ENCODE assay signal across 8 mouse cellular contexts in the genomic region with DNA sequence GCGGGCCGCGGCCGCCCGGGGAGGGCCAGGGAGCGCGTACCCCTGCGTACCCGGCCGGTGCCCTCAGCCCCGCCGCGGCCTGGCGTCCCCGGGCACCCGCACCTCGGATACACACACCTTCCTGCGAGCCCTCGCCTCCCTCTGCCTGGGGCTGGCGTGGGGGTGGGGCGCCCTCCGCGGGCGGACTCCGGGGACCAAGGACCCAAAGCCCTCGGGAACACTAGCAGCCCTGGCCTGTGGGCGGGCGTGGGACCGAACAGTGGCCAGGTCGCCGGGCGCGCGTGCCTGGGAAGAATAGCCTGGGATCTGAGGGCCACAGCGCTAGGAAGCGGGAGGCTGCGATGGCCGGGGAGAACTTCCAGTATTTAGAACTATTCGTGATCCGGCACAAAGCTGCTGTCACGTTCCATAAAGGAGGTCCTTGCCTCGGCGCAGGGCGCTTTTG. TPM values are rescaled to one million over a fixed set of nuclear protein-coding genes. Genes with fewer than 3 reads are reported as not detected.
DNase-seq lines count a peak whose midpoint lies in the region; ATAC-seq and TF ChIP-seq lines count a peak whose summit lies in the region.

No protein-coding gene starts in this region.

- ATAC-seq in heart, embryonic 11.5 days (replicated peaks; ENCODE audit: insufficient number of reproducible peaks, low FRiP score, low TSS enrichment), result peak; percentile 71
- ATAC-seq in kidney, embryonic 14.5 days (ENCODE audit: low FRiP score, low TSS enrichment), result peak; percentile 70
- ATAC-seq in lung, embryonic 14.5 days (ENCODE audit: insufficient read depth), result peak; percentile 67
- ATAC-seq in neutrophil, adult 5-6 weeks (ENCODE audit: extremely low read depth, insufficient number of reproducible peaks, low FRiP score, poor library complexity, severe bottlenecking), result peak; percentile 34; the same call in 1 of the 2 replicates

- H3K4me3 ChIP-seq in embryonic facial prominence, embryonic 10.5 days, result peak overlapping the region; percentile 99
- peak overlapping the region; percentile 84 for H3K4me3 ChIP-seq in heart, embryonic 11.5 days (ENCODE audit: low read depth, low read length)
- peak overlapping the region; percentile 97 for H3K4me3 ChIP-seq in kidney, embryonic 14.5 days (ENCODE audit: low read length)
- H3K4me3 ChIP-seq in lung, embryonic 14.5 days (ENCODE audit: low read depth, low read length), result peak overlapping the region; percentile 96

- peak overlapping the region; percentile 97 for H3K4me2 ChIP-seq in heart, embryonic 11.5 days
- peak overlapping the region; percentile 81 for H3K4me2 ChIP-seq in kidney, embryonic 14.5 days (replicated peaks; ENCODE audit: low read depth, low read length)
- peak overlapping the region; percentile 93 for H3K4me2 ChIP-seq in lung, embryonic 14.5 days

- H3K36me3 ChIP-seq in embryonic facial prominence, embryonic 10.5 days (replicated peaks), result peaks cover 2% of the 10 kb centered on the region; the same call in 1 of the 2 replicates
- H3K36me3 ChIP-seq in heart, embryonic 11.5 days (ENCODE audit: control insufficient read depth, insufficient read depth, low read length), result no peaks in the 10 kb centered on the region
- no peaks in the 10 kb centered on the region for H3K36me3 ChIP-seq in kidney, embryonic 14.5 days (ENCODE audit: control insufficient read depth, insufficient read depth, low read length)
- H3K36me3 ChIP-seq in lung, embryonic 14.5 days (ENCODE audit: insufficient read depth), result no peaks in the 10 kb centered on the region

- peak; percentile 66 for DNase-seq in CD4-positive helper T cell, adult 2 months (ENCODE audit: low read depth, low spot score)
- peak; percentile 86 for DNase-seq in adrenal gland, adult 2 months
- DNase-seq in embryonic facial prominence, embryonic 10.5 days (ENCODE audit: low spot score), result peak; percentile 78
- peak; percentile 64 for DNase-seq in lung, embryonic 14.5 days
- DNase-seq in thymus, postnatal 0 days (ENCODE audit: low spot score), result peak; percentile 63

- WGBS in embryonic facial prominence, embryonic 10.5 days, result under 1% methylated on average over 44 of the region's 44 CpGs
- 0% methylated on average over 40 of the region's 44 CpGs for WGBS in heart, embryonic 11.5 days (ENCODE audit: insufficient replicate concordance)
- WGBS in kidney, embryonic 14.5 days, result under 1% methylated on average over 36 of the region's 44 CpGs
- under 1% methylated on average over 38 of the region's 44 CpGs for WGBS in lung, embryonic 14.5 days

- TF ChIP-seq CTCF in lung, embryonic 14.5 days (IDR thresholded peaks at IDR 0.05; ENCODE audit: low read depth), result no peak

- H3K27me3 ChIP-seq in embryonic facial prominence, embryonic 10.5 days (replicated peaks; ENCODE audit: low read depth, poor library complexity, severe bottlenecking), result no peaks in the 10 kb centered on the region
- H3K27me3 ChIP-seq in heart, embryonic 11.5 days (ENCODE audit: control insufficient read depth, insufficient read depth, low read length), result no peaks in the 10 kb centered on the region
- H3K27me3 ChIP-seq in kidney, embryonic 14.5 days (ENCODE audit: control insufficient read depth, insufficient read depth, low read length), result no peaks in the 10 kb centered on the region
- no peaks in the 10 kb centered on the region for H3K27me3 ChIP-seq in lung, embryonic 14.5 days (ENCODE audit: insufficient read depth, low read length)

- no peaks in the 10 kb centered on the region for H3K9me3 ChIP-seq in embryonic facial prominence, embryonic 10.5 days
- H3K9me3 ChIP-seq in heart, embryonic 11.5 days (replicated peaks; ENCODE audit: control insufficient read depth, low read length), result no peaks in the 10 kb centered on the region
- H3K9me3 ChIP-seq in kidney, embryonic 14.5 days (ENCODE audit: control insufficient read depth, low read length), result no peaks in the 10 kb centered on the region
- no peaks in the 10 kb centered on the region for H3K9me3 ChIP-seq in lung, embryonic 14.5 days (ENCODE audit: low read depth, low read length)

- peak overlapping the region; percentile 99 for H3K9ac ChIP-seq in heart, embryonic 11.5 days (ENCODE audit: low read depth, low read length)
- H3K9ac ChIP-seq in kidney, embryonic 14.5 days (ENCODE audit: low read depth, low read length), result peak overlapping the region; percentile 97
- H3K9ac ChIP-seq in lung, embryonic 14.5 days, result peak overlapping the region; percentile 96

- H3K4me1 ChIP-seq in embryonic facial prominence, embryonic 10.5 days, result peaks cover 44% of the 10 kb centered on the region
- peaks cover 33% of the 10 kb centered on the region for H3K4me1 ChIP-seq in heart, embryonic 11.5 days (ENCODE audit: control insufficient read depth, insufficient read depth, low read length)
- peaks cover 32% of the 10 kb centered on the region for H3K4me1 ChIP-seq in kidney, embryonic 14.5 days (ENCODE audit: control insufficient read depth, insufficient read depth, low read length)
- H3K4me1 ChIP-seq in lung, embryonic 14.5 days (ENCODE audit: insufficient read depth), result peaks cover 21% of the 10 kb centered on the region

- H3K27ac ChIP-seq in embryonic facial prominence, embryonic 10.5 days (replicated peaks), result peak overlapping the region; percentile 99
- H3K27ac ChIP-seq in heart, embryonic 11.5 days (ENCODE audit: low read depth, low read length), result peak overlapping the region; percentile 94
- peak overlapping the region; percentile 96 for H3K27ac ChIP-seq in kidney, embryonic 14.5 days (ENCODE audit: low read depth, low read length)
- peak overlapping the region; percentile 93 for H3K27ac ChIP-seq in lung, embryonic 14.5 days (ENCODE audit: low read depth)

RNA-seq across cellular contexts. Expression of a gene that starts 1.7 kb away (rescaled TPM):
- total RNA-seq in adrenal gland, adult 2 months (2021), result 10 to 100 TPM; 25.5 to 29.4 TPM
- polyA plus RNA-seq in adrenal gland, adult 2 months (2012; rRNA removed), result 30.5 and 33.4 TPM in 2 replicates
- polyA plus RNA-seq in embryonic facial prominence, embryonic 10.5 days (2016; fragmentation: Nextera tagmentation; extraction: Ambion mirVana), result 50.3 and 52.5 TPM in 2 replicates
- 24.6 and 26.7 TPM in 2 replicates for polyA plus RNA-seq in heart, embryonic 11.5 days (2014; fragmentation: Nextera tagmentation; extraction: Ambion mirVana)
- polyA plus RNA-seq in kidney, embryonic 14.5 days (2014; fragmentation: Nextera tagmentation; extraction: Ambion mirVana), result 43.6 and 54.0 TPM in 2 replicates
- polyA plus RNA-seq in lung, embryonic 14.5 days (2014; fragmentation: Nextera tagmentation; extraction: Ambion mirVana), result 52.4 and 59.1 TPM in 2 replicates
- total RNA-seq in neutrophil, adult 5-6 weeks (2017), result 18.2 and 18.9 TPM in 2 replicates
- polyA plus RNA-seq in thymus, postnatal 0 days (2015; fragmentation: Nextera tagmentation; extraction: Ambion mirVana), result 85.5 and 103 TPM in 2 replicates

Comparison
In these comparisons a context has a peak if more than half of its experiments do, and no peak if none do; other contexts are left out.
1. Peak in every context shown above with its lines: DNase-seq, ATAC-seq, H3K4me3 ChIP-seq and H3K27ac ChIP-seq.